Mouse (Mus musculus): ENCODE measurements around the gene Gpr35.

The Gpr35 gene

GRCm38 (mm10) chr1:93035981-93036380, 85.3 kb downstream of the Gpr35 start:
- DNase-seq (ENCODE audit: low read depth in 1 of 2, low spot score in 2 of 2) = no peak

All from monocyte, adult 2 months (primary cell).